Mouse (Mus musculus): ENCODE results near the gene Zfp580. TPM values are rescaled to one million over a fixed set of nuclear protein-coding genes. Genes with fewer than 3 reads are reported as not detected.

The Zfp580 gene
- polyA plus RNA-seq, 1 experiment from 2014 or later: 81.4 TPM

DNA sequence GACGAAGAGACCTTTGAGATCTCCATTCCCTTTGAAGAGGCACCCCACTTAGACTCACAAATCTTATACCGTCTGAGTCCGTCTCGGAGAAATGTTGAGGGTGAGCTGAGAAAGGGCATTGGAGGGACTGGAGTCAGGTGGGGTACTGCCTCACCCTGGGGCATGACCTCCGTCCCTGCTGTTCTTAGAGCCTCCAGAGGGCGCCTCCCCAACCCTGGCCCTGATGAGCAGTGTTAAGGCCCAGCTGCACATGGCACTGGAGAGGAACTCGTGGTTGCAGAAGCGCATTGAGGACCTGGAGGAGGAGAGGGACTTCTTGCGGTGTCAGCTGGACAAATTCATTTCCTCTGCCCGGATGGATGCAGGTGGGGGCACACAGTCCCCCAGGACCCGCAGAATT, 6.5 kb downstream of the Zfp580 start:
- no peaks in the 10 kb centered on the region for H3K36me3 ChIP-seq
- no peak for ATAC-seq (ENCODE audit: low read depth)
- peak overlapping the region; percentile 84 for H3K9ac ChIP-seq
- 26% methylated on average over 11 of the region's 11 CpGs for WGBS
- H3K27ac ChIP-seq (replicated peaks): no peak overlapping the region
- peaks cover 59% of the 10 kb centered on the region for H3K27me3 ChIP-seq
- H3K4me2 ChIP-seq: peak overlapping the region; percentile 55
- no peaks in the 10 kb centered on the region for H3K9me3 ChIP-seq
- peak overlapping the region; percentile 56 for H3K4me3 ChIP-seq
- H3K4me1 ChIP-seq (replicated peaks): peaks cover 72% of the 10 kb centered on the region

DNA sequence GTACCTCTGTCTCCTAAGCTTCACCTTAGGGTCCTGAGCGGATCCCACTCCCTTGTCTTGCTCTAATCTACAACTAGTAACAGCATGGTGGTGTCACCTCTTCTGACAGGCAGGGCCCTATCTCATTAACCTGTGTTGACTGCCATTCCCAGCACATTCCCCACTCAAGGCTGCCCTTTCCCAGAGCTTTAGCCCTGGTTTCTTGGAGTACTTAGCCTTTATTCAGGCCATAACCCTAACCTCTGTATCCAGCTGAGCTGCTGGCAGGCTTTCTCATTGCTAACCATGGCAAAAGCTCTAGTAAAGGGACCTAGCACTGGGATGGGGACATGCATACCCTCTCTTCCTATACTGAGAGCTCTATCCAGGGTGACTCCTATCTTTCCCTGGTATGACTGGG, 7.3 kb downstream of the Zfp580 start:
- Histone ChIP-seq H3K27ac (replicated peaks) (no peak overlapping the region), H3K4me3 (no peak overlapping the region), H3K9ac (0 out of 2 replicates have a peak overlapping the region, but pooled peaks have one; percentile 26), H3K9me3 (no peaks in the 10 kb centered on the region), H3K27me3 (peaks cover 50% of the 10 kb centered on the region), H3K36me3 (no peaks in the 10 kb centered on the region), H3K4me2 (no peak overlapping the region), H3K4me1 (replicated peaks) (peaks cover 72% of the 10 kb centered on the region)
- no peak for ATAC-seq (ENCODE audit: low read depth)
- WGBS: 100% methylated on average over 1 of the region's 1 CpGs

GRCm38 (mm10) chr7:5059421-5059820, 8.1 kb downstream of the Zfp580 start:
- H3K4me1 ChIP-seq (replicated peaks): peaks cover 72% of the 10 kb centered on the region
- H3K27ac ChIP-seq (replicated peaks): peak overlapping the region; percentile 99
- peaks cover 42% of the 10 kb centered on the region for H3K27me3 ChIP-seq
- no peaks in the 10 kb centered on the region for H3K36me3 ChIP-seq
- no peak for ATAC-seq (ENCODE audit: low read depth)
- WGBS: 91% methylated on average over 12 of the region's 12 CpGs
- no peaks in the 10 kb centered on the region for H3K9me3 ChIP-seq
- no peak overlapping the region for H3K4me3 ChIP-seq
- peak overlapping the region; percentile 88 for H3K9ac ChIP-seq
- H3K4me2 ChIP-seq: peak overlapping the region; percentile 97; the same call in 1 of the 2 replicates

- Histone ChIP-seq H3K4me2 (peak overlapping the region; percentile 97), H3K9me3 (no peaks in the 10 kb centered on the region), H3K9ac (peak overlapping the region; percentile 88), H3K36me3 (no peaks in the 10 kb centered on the region), H3K4me1 (replicated peaks) (peaks cover 72% of the 10 kb centered on the region), H3K4me3 (peak overlapping the region; percentile 82), H3K27ac (replicated peaks) (peak overlapping the region; percentile 99), H3K27me3 (peaks cover 34% of the 10 kb centered on the region)
- peak; percentile 0; the same call in 1 of the 2 replicates for ATAC-seq (ENCODE audit: low read depth)
- WGBS: 2% methylated on average over 27 of the region's 27 CpGs
Measured at GRCm38 (mm10) chr7:5060239-5060731, 8.9 kb downstream of the Zfp580 start.

DNA sequence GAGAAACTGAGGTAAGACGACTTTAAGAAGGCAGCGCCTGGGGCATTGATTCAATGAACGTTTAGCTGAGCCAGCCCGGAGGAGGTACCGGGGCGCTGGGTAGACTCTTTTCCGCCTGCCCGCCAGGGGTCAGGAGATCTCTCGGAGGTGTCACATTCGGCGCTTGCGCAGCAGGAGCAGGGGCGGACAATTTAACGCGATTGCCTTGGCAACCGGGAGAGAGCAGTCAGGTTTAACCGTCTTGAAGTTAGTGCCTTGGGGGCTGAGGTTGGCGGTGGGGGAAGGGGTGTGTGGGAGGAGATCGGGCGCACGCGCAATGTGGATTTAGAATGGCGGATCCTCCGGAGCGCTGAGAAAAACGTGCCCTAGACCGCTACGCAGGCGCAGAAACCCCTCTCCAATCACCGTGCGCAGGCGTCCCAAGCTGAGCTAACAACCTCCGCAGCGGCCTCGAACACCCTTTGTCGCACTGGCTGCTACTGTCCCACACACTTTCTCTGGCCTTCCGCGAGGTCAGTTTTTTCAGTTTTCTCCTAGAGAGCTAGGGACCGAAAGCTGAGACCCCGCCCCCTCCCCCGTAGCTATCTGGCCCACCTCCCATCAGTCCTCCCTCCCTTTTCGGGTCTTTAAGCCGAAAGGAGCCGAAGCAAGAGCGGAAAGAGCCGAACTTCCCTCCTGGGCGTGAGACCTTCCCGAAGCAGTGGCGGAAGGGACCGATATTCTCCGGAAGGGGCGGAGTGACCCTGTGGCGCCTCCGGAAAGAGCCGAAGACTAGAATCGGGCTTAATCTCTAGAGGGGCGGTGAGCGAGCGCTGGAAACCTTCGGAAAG, 9.8 kb downstream of the Zfp580 start:
- Histone ChIP-seq H3K4me3 (peak overlapping the region; percentile 82), H3K9me3 (no peaks in the 10 kb centered on the region), H3K4me2 (peak overlapping the region; percentile 97), H3K9ac (peak overlapping the region; percentile 88), H3K27me3 (peaks cover 25% of the 10 kb centered on the region), H3K4me1 (replicated peaks) (peaks cover 76% of the 10 kb centered on the region), H3K27ac (replicated peaks) (peak overlapping the region; percentile 99), H3K36me3 (peaks cover 5% of the 10 kb centered on the region; the same call in 1 of the 2 replicates)
- ATAC-seq (ENCODE audit: low read depth): peak; percentile 90
- under 1% methylated on average over 60 of the region's 60 CpGs for WGBS

- peaks cover 12% of the 10 kb centered on the region for H3K36me3 ChIP-seq
- peaks cover 20% of the 10 kb centered on the region for H3K27me3 ChIP-seq
- peak within 1 kb of the TSS; percentile 88 for H3K9ac ChIP-seq
- under 1% methylated on average over 63 of the region's 65 CpGs for WGBS
- H3K27ac ChIP-seq (replicated peaks): peak within 1 kb of the TSS; percentile 99
- no peaks in the 10 kb centered on the region for H3K9me3 ChIP-seq
- H3K4me3 ChIP-seq: peak within 1 kb of the TSS; percentile 82
- peaks cover 71% of the 10 kb centered on the region for H3K4me1 ChIP-seq (replicated peaks)
- ATAC-seq (ENCODE audit: low read depth): peak; percentile 77
- peak within 1 kb of the TSS; percentile 97 for H3K4me2 ChIP-seq
Measured at GRCm38 (mm10) chr7:5061774-5062359, 10.5 kb downstream of the Zfp580 start, which contains the start of gene U2af2. TSS of gene U2af2 (plus strand) at chr7:5062143.

- peaks cover 18% of the 10 kb centered on the region for H3K36me3 ChIP-seq
- peak overlapping the region; percentile 88 for H3K9ac ChIP-seq
- peak overlapping the region; percentile 99 for H3K27ac ChIP-seq (replicated peaks)
- H3K4me1 ChIP-seq (replicated peaks): peaks cover 65% of the 10 kb centered on the region
- peak overlapping the region; percentile 82 for H3K4me3 ChIP-seq
- H3K9me3 ChIP-seq: no peaks in the 10 kb centered on the region
- peak overlapping the region; percentile 97 for H3K4me2 ChIP-seq
- peaks cover 14% of the 10 kb centered on the region for H3K27me3 ChIP-seq
- ATAC-seq (ENCODE audit: low read depth): peak; percentile 28
- WGBS: under 1% methylated on average over 46 of the region's 51 CpGs
Measured at GRCm38 (mm10) chr7:5062360-5063001, 11.1 kb downstream of the Zfp580 start.

GRCm38 (mm10) chr7:5064886-5065285, 13.5 kb downstream of the Zfp580 start:
- Histone ChIP-seq H3K36me3 (peaks cover 42% of the 10 kb centered on the region), H3K4me1 (replicated peaks) (peaks cover 41% of the 10 kb centered on the region), H3K4me3 (no peak overlapping the region), H3K27me3 (no peaks in the 10 kb centered on the region), H3K9ac (no peak overlapping the region), H3K27ac (replicated peaks) (no peak overlapping the region), H3K9me3 (no peaks in the 10 kb centered on the region), H3K4me2 (no peak overlapping the region)
- 92% methylated on average over 6 of the region's 6 CpGs for WGBS
- ATAC-seq (ENCODE audit: low read depth): no peak

DNA sequence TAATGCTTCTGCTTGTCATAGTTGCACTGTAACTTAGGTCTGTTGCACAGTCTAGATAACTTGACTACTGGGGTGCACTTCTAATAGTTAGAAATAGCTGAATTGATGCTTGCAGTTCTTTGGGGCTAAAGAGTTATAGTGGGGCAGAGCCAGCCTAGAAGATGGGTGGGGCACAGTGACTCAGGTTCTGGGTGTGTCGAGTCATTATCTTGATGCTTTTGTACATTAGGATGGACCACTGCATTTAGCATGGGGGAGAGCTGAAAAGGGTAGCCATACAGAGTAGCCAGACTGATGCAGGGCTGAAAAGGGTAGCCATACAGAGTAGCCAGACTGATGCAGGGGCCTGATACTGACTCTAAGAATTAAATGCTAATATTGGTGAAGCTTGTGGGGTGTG, 22.2 kb downstream of the Zfp580 start:
- Histone ChIP-seq H3K4me2 (no peak overlapping the region), H3K4me1 (replicated peaks) (0 out of 2 replicates have a peak, but pooled peaks cover under 1% of the 10 kb centered on the region), H3K36me3 (peaks cover 95% of the 10 kb centered on the region), H3K27ac (replicated peaks) (no peak overlapping the region), H3K9me3 (no peaks in the 10 kb centered on the region), H3K27me3 (no peaks in the 10 kb centered on the region), H3K4me3 (no peak overlapping the region), H3K9ac (no peak overlapping the region)
- no peak for ATAC-seq (ENCODE audit: low read depth)
- WGBS: 94% methylated on average over 1 of the region's 1 CpGs

DNA sequence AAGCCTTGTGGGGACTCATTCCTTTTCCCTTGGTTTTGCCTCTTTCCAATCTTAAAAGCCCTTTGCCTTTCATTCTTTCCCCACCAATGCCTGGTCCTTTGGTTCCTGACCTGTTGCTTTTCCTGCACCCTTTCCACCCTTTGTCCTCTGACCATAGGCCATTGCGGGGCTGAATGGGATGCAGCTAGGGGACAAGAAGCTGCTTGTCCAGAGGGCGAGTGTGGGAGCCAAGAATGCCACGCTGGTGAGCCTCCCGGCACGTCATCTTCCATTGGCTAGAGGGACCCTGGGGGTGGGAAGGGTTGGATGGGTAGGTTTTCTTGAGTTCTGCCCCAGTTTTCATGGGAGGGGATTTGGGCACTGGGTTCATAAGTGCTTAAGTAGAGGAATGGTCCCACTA, 23.6 kb downstream of the Zfp580 start:
- H3K9ac ChIP-seq: no peak overlapping the region
- 88% methylated on average over 5 of the region's 5 CpGs for WGBS
- H3K4me2 ChIP-seq: no peak overlapping the region
- no peaks in the 10 kb centered on the region for H3K27me3 ChIP-seq
- H3K27ac ChIP-seq (replicated peaks): no peak overlapping the region
- no peak overlapping the region for H3K4me3 ChIP-seq
- 0 out of 2 replicates have a peak, but pooled peaks cover 5% of the 10 kb centered on the region for H3K4me1 ChIP-seq (replicated peaks)
- H3K36me3 ChIP-seq: peaks cover 88% of the 10 kb centered on the region
- H3K9me3 ChIP-seq: no peaks in the 10 kb centered on the region
- ATAC-seq (ENCODE audit: low read depth): no peak

- Histone ChIP-seq H3K9me3 (no peaks in the 10 kb centered on the region), H3K4me3 (no peak overlapping the region), H3K9ac (no peak overlapping the region), H3K36me3 (peaks cover 69% of the 10 kb centered on the region), H3K4me2 (no peak overlapping the region), H3K27me3 (no peaks in the 10 kb centered on the region), H3K4me1 (replicated peaks) (peaks cover 19% of the 10 kb centered on the region), H3K27ac (replicated peaks) (no peak overlapping the region)
- no peak for ATAC-seq (ENCODE audit: low read depth)
- 92% methylated on average over 2 of the region's 2 CpGs for whole genome bisulfite sequencing
Measured at GRCm38 (mm10) chr7:5076931-5077330, 25.6 kb downstream of the Zfp580 start.
